Mouse (Mus musculus): Measurements from ENCODE around the gene Itm2b.

DNA sequence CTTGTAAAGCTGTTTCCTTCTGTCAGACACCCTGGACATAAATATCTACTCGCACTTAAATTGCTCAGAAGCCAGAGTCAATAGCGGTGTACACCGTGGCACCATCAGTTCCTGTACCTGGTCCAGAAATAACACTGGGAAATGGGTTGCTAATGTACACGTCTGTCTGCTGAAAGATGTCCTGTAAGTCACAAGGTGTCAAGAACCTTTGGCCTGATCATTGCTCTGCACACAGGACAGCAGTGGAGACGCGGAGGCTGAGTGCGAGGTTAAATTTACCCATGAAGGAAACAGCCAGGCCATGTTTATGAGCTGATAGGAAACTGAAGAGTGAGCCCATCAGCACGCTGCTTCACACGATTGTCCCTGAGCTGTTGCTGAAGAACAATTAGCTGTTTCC is 37.8 kb downstream of the Itm2b start:
- TF ChIP-seq CTCF (IDR thresholded peaks at IDR 0.05) (no peak), EP300 (IDR thresholded peaks at IDR 0.05) (no peak)
